Mouse (Mus musculus) B cell, adult 62 days (primary cell): Measurements from ENCODE around the gene Gm20458. TPM values are rescaled to one million over a fixed set of nuclear protein-coding genes. Genes with fewer than 3 reads are reported as not detected.

Source experiments
- total RNA-seq: library from RNA; stranded (reverse); gene quantifications from 4 replicates; pipeline ENCODE4 v1.2.4, GENCODE M21; 2023

Gm20458 gene
- total RNA-seq = 1.6 to 4.9 TPM in 2 of 4 replicates, not detected in the others

DNA sequence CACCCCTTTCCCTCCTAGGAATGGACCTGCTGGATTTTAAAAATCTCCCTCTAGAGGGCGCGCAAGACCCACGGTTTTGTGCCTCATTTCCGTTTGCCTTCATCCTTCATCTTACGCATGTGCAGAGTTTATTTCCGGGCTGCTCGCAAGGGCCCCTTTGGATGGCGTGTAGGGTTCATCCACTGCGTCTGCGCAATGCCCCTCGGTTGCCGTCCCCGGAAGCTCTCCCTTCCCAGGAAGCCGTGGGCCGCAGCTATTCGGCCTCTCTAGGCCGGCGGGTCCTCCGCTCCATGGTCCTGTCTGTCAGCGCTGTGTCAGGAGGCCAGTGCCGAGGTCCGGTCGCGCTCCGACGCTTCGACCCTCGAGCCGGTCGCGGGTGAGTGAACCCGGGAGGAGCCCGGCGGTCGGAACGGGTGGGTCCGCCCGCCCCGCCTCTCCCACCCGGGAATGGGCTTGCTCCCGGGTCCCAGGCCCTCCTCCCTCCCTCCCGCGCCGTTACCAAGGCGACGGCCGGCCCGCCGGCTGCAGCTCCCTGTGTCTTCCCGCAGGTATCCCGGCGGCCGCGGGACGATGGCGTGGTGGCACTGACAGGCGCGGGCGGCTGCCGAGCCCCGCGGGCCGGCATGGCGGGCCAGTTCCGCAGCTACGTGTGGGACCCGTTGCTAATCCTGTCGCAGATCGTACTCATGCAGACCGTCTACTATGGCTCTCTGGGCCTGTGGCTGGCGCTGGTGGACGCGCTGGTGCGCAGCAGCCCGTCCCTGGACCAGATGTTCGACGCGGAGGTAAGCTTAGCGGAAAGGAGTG lies at the start of gene Gm20458:
Gene Gm20458 (plus strand): TSS at position 223 of the 807 bp plus-strand sequence.

DNA sequence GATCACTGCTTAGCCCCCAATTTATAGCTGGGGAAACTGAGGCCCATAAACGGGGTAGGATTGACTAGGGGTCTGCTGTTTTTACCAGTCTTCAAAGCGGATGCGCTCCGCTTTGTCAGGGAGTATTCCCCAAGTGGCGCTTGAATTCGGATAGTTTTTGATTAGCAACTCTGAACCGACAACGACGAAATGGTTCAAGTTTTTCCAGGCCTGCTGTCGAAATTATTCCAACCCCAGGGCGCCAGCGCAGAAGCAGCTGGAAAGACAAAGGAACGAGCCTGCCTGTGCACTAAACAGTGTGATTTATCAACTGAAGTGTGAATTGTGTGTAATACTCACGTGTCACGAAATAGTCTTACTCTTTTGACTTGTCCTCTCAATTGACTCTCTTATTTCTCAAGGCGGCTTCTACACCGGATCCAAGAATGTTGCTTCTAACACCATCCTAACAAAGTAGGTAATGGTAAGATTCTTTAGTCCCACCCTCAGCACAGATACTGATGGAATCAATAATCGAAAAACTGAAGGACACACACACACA lies 17.2 kb upstream of the Gm20458 start, which contains the start of gene Sdc4:
Gene Sdc4 (minus strand): TSS at position 428 of the 541 bp plus-strand sequence.

DNA sequence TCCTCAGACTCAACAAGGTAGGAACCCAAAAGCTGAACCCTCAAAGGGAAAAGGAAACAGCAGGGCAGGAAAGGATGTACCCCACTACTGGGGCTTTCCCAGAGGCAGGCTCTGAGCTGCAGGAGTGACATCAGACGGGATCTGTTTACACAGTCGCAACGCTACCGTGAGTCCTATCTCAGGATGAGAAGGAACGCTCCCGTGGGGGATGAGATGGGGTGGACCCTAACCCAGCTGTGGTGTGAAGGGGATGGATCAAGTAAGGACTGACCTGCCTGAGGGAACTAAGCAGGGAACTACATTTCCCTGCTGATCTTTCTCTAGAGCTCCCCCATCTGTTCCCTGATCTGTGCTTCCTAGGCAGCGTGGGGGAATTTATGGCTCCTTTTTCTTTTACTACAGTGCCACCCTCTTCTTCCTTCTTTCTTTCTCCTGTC lies 3.9 kb upstream of the Gm20458 start, which contains the start of gene Sys1:
Gene Sys1 (plus strand): TSS at position 101 of the 437 bp plus-strand sequence.

GRCm38 (mm10) chr2:164473624-164474023 lies 12.9 kb downstream of the Gm20458 start, which contains the start of gene Trp53tg5:
Gene Trp53tg5, minus strand, starts transcription at chr2:164473724.

DNA sequence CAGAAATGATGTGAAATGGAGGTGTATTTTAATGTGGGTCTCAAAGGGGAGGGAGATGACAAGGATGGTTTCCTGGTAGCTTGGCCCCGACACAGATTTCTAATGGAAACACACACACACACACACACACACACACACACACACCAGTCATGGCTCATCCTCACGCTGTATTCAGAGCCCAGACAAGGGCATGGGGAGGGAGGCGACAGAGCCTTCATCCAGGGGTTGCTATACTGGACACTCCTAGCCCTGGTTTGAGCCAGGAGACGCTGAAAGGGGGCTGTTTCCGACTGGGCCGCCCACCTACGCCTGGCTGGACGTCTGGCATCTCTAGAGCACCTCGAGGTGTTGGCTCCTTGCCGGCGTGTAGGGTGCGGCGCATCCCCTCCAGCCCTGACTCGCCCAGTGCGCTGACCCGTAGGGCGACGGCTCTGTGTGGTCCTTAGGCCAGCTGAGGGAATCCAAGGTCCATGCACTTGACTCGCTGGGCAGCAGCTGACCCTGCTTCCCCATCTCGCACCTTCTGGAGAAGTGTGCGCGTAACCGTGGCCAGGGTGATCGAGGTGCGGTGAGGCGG lies 25.0 kb downstream of the Gm20458 start, which contains the start of gene Dbndd2:
Gene Dbndd2 (plus strand): TSS at position 426 of the 577 bp plus-strand sequence.

DNA sequence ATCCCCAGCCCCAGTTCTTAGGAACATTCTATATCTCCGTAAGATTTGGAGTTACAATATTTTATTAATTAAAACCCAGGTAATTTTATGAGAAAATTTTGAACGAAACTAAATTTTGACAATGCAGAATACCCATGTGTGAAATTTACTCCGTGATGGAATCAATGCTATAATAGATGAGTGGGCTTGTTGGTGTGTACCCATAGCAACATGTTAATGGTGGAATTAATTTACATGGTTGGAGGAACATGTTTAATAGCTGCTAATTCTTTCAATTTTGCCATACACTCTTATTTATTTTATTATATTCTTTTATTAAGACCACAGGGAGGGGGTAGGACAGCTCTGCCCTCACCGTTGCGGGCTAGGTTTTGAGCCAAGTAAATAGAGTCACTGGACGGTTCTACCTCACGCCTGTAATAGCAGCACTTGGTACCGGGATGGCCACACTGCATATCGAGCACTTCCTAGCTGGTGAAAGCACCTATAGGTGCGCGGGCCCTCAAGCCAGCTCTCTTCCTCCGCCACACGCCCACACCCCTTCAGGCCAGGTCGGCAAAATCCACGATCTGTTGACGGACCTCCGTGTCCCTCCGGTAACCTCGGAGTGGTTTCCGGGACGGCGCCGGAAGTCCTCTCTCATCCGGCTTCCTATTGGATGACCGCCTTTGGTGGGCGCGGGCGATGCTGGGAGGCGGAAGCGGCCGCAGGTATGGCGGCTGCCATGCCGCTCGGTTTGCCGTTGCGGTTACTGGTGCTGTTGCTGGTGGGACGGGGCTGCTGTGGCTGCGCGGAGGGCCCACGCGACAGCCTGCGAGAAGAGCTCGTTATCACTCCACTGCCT lies 36.3 kb downstream of the Gm20458 start, which contains the start of gene Pigt:
Gene Pigt (plus strand): TSS at position 674 of the 844 bp plus-strand sequence.

Other genes with a start within 250 kb of the Gm20458 start
- not detected in 4 replicates for gene Wfdc15b, start 239.3 kb upstream of the Gm20458 start, total RNA-seq
- gene Svs2, start 222.5 kb upstream of the Gm20458 start, total RNA-seq = not detected in 4 replicates
- gene Svs3b, start 204.3 kb upstream of the Gm20458 start, total RNA-seq = not detected in 4 replicates
- not detected in 4 replicates for gene Svs4, start 182.5 kb upstream of the Gm20458 start, total RNA-seq
- gene Svs3a, start 171.7 kb upstream of the Gm20458 start, total RNA-seq = not detected in 4 replicates
- gene Svs6, start 144.2 kb upstream of the Gm20458 start, total RNA-seq = not detected in 4 replicates
- not detected in 4 replicates for gene Svs5, start 128.2 kb upstream of the Gm20458 start, total RNA-seq
- gene Slpi, start 71.9 kb upstream of the Gm20458 start, total RNA-seq = 4.5 to 7.4 TPM (median 7.1 TPM) in 4 replicates
- 0.54 to 0.64 TPM (median 0.60 TPM) in 3 of 4 replicates, not detected in the other for gene Rbpjl, start 57.8 kb upstream of the Gm20458 start, total RNA-seq
- 0.18 to 0.46 TPM (median 0.39 TPM) in 4 replicates for gene Matn4, start 55.8 kb upstream of the Gm20458 start, total RNA-seq
- gene Sdc4, start 17.1 kb upstream of the Gm20458 start, total RNA-seq = 166 to 182 TPM (median 177 TPM) in 4 replicates
- gene Sys1, start 4.0 kb upstream of the Gm20458 start, total RNA-seq = 54.0 to 63.8 TPM (median 57.4 TPM) in 4 replicates
- gene Trp53tg5, start 12.8 kb downstream of the Gm20458 start, total RNA-seq = not detected in 4 replicates
- 2.6 to 8.5 TPM (median 4.7 TPM) in 4 replicates for gene Dbndd2, start 25.1 kb downstream of the Gm20458 start, total RNA-seq
- 66.6 to 71.3 TPM (median 70.8 TPM) in 4 replicates for gene Pigt, start 36.6 kb downstream of the Gm20458 start, total RNA-seq
- gene Wfdc2, start 101.4 kb downstream of the Gm20458 start, total RNA-seq = not detected in 4 replicates
- gene Spint3, start 112.5 kb downstream of the Gm20458 start, total RNA-seq = not detected in 4 replicates
- gene Wfdc6a, start 124.5 kb downstream of the Gm20458 start, total RNA-seq = not detected in 4 replicates
- not detected in 4 replicates for gene Eppin, start 132.6 kb downstream of the Gm20458 start, total RNA-seq
- gene Wfdc6b, start 152.6 kb downstream of the Gm20458 start, total RNA-seq = not detected in 4 replicates
- gene Wfdc8, start 152.7 kb downstream of the Gm20458 start, total RNA-seq = not detected in 4 replicates
- gene Wfdc16, start 177.8 kb downstream of the Gm20458 start, total RNA-seq = not detected in 4 replicates
- gene Wfdc10, start 195.1 kb downstream of the Gm20458 start, total RNA-seq = 1.5 TPM in 1 of 4 replicates, not detected in the others
- gene Wfdc9, start 195.6 kb downstream of the Gm20458 start, total RNA-seq = not detected in 4 replicates
- gene Wfdc11, start 213.1 kb downstream of the Gm20458 start, total RNA-seq = not detected in 4 replicates
- not detected in 4 replicates for gene Wfdc13, start 224.1 kb downstream of the Gm20458 start, total RNA-seq
- gene Spint4, start 237.5 kb downstream of the Gm20458 start, total RNA-seq = not detected in 4 replicates